Mouse (Mus musculus) left cerebral cortex, adult 18-20 months (tissue): ENCODE results near the gene Gm10447. TPM values are rescaled to one million over a fixed set of nuclear protein-coding genes. Genes with fewer than 3 reads are reported as not detected.

ENCODE experiments used
- DNase-seq, 2 experiments: peaks; one replicate each; pipeline ENCODE4 v3.0.0; 2021 to 2022; ENCODE audit warnings: low spot score in 2 of 2, mixed read lengths in 1 of 2
- long read RNA-seq, 2 experiments: library from polyadenylated mRNA; stranded (forward); transcript quantifications; one replicate each; pipeline ENCODE4 v2.0.0; 2021
- total RNA-seq, 2 experiments: library from RNA; stranded (reverse); gene quantifications; 2 replicates each; pipeline ENCODE4 v1.2.3; 2021

Gm10447 gene
- total RNA-seq: under 1 TPM; 0.14 to 0.26 TPM
- long read RNA-seq, experiment 1: 0 reads
- long read RNA-seq, experiment 2: 0 reads

DNA sequence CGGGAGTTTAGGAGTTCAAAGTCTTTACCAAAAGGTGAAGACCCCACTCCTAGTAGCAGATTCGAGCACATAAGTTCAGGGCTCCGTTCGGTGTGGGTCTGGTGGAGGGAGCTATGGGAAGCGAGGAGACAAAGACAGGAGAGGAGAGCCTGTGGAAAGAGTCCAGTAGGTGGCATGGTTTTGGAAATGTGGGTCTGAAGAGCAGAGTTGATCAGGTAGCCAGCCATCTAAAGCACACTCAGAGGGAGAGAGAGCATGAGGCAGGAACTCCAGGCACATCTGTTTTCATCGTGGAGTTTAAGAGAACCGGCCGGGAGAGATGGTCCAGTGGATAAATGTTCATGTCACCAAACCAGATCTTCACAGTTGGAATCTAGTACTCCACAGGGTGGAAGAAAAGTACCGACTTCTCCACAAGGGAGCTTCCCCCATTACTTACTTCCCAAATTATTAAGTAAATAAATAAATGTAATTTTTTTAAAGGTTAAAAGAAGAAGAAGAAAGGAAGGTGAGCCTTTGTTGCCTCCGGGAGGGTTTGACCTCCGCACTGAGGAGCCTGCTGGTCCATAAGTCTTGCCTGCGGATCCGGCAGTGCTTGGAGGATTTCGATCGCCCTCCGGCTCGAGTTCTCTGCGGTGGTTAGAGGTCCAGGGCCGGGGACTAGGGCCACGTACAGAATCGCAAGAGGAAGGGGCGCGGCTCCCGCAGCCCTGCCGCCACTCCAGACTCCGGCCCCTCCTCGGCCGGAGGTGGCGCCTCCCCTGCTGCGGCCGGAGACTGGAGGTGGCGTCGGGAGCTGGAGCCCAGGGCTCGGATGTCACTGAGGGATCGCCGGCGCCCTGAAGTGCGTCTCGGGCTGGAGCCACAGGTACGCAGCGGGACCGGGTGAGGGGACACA, at the start of gene Gm10447, which contains the start of gene Shroom1:
TSS of gene Gm10447 (minus strand) at position 637 of the 898 bp plus-strand sequence.
TSS of gene Shroom1 (plus strand) at position 732 of the 898 bp plus-strand sequence.
- DNase-seq: peak in 1 of 2 experiments; percentile 50

DNA sequence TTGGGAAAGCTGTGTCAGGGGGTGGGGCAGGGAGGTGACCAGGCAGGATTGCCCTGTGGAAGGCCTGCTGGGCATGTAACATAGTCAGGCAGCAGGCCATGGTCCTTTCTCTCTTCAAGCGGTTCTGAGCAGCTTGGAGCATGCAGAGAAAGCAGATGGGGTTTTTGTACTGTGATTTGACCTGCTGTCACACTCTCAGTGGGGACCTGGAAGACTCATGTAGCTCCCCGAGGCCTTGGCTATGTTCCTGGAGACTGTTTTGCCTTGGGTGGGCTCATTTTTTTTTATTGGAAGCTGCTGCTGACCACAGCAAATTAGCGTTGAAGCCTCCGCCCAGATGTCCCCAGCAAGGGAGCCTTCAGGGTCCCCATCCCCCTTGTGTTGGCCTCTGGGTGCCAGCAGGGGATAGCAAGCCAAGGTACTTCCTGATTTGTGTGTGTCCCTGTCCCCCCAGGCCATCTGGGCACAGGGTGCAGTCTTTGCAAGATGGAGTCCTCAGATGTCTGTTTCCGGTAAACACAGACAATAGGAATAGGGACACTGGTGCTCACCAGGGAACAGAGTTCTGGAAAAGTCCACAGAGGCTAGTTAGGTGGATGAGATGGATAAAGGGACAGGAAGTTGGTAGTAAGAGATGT, 48.2 kb upstream of the Gm10447 start:
- DNase-seq: no peak

DNA sequence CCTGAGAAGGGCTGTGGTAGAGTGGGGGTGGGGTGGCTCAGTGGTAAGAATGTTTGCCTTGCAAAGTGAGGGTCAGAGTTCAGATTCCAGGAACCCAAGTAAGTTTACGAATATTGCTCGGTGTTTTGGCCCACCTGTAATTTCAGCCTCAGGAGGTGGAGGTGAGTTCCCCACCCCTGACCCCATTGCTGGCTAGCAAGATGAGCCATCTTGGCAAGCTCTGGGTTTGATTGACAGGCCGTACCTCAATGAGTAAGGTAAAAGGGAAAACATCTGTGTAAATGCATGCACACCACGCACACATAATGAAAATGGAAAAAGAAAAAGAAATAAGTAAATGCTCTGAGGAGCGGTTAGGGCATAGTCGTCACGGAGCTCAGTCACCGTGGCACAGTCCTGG, 47.5 kb upstream of the Gm10447 start:
- DNase-seq: no peak

DNA sequence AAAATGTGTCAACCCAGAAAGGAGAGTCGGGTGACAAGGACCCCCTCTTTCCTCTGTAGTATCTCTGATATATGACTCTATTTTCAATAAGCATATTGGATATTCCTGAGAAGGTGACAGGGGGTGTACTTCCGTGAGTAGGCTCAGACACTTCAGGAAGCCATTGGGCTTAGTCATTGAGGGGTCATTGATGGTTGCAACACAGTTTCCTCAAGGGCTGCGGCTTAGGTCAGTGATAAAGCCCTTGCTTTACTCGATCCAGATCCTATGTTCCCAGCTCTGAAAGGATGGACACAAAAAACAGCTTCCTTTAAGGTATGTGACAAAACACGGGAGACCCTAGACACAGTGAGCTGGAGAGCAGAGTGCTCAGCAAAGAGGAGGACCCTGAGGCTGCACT, 46.8 kb upstream of the Gm10447 start:
- no peak for DNase-seq

DNA sequence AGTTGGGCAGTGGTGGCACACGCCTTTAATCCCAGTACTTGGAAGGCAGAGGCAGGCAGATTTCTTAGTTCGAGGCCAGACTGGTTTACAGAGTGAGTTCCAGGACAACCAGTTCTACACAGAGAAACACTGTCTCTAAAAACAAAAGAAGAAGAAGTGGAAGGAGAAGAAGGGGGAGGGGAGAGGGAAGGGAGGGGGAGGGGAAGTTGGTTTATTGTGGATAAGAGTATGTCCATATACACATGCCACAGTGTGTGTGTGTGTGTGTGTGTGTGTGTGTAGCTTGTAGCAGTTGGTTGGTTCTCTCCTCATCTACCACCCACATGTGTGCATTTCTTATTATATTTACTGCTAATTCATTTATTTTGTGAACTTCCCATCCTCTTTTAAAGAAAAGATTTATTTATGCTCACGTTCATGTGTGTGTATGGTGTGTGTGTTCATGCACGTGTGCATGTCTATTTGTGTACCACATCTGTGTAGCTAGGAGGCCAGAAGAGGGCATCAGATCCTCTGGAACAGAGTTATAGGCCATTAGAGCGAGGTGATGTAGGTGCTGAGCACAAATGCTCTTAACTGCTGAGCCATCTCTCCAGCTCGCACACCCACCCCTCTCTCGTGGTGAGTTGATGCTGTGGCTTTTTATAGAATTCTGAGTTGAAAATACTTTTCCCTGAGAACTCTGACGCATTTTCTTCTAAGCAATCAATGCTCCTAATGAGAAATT, 45.3 kb upstream of the Gm10447 start:
- peak in 1 of 2 experiments; percentile 52 for DNase-seq

DNA sequence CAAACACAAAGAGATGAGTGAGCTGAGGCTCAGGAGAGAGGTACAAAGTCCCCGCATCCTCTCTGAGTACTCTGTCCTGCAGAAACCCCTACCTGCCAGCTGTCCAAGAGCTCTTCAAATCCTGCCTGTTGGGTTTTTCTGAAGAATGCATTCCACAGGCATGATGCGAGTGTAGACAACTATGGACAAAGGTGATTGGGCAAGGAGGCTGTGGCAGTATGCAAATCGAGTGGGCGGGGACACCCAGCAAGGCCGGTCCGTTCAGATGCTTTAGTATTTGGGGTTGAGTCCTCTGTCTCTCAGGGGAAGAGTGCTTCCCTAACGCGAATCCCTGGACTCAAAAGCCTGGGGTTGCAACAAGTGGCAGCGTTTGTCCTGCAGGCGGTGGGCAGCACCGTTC, 43.7 kb upstream of the Gm10447 start:
- no peak for DNase-seq

DNA sequence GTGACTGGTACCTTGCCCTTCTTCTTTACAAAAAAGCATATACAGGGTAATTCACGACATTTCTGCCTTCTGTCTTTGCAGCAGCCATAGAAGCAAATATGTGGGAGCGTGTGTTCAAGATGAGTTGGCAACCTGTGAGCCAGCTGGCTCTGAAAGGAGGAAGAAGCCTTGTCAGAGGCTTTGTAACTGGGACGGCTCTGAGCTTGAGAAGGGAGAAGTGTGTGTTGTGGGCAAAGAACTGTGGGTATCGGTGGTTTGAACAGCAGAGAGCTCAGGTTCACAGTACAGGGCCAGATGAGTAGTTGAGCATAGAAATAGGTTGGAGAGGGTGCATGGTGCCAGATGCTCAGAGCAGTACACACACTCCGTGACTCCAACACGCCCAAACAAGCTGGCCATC, 40.0 kb upstream of the Gm10447 start:
- peak; percentile 54 to 67 for DNase-seq

DNA sequence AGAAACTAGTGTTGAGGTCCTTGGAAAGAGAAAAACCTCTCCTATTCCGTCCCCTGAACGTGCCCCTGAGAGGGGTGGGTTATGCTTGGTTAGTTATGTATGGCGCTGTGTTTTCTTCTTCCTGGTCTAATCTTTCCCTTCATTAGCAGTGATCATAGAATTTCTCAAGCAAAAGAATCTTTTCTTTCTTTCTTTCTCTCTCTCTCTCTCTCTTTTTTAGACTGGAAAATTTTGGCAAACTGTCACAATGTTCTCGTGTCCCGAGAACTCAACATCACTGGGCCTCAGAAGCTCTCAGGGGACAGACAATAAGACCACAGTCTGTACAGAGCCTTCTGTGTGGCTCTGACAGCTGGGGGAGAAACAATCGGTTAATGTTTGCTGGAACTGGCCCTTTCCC, 38.5 kb upstream of the Gm10447 start:
- no peak for DNase-seq

DNA sequence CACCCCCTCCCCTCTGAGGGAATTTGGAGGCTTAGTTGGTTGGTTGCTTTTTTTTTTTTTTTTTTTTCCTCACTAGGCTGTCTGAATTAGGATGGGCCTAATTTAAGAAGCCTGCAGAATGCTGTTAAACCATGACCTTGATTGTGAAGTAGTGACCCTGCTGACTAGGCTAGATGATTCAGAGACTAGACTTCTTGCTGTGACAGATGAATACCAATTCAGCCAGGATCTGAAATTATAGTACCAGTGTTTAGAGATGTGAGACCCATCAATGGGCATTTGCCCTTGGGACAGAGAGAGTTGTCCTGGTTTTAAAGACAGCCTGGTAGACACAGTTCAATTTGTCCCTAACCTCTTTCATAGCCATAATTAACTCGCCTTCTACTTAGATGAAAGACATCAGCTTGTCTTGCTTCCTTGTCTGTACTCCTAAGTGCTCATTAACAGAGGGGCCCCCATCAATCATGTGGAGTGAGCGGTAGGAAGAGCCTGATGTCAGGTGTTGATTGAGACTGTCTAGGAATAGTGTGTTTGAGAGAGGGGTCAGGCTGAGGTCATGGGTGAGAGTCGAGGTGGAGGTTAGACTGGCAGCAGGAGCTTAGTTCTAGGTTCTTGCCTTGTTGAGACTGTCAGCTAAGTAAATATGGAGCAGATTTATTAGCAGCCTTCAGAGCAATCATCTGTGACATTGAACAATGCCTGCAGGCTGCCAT, 36.5 kb upstream of the Gm10447 start:
- DNase-seq: no peak

DNA sequence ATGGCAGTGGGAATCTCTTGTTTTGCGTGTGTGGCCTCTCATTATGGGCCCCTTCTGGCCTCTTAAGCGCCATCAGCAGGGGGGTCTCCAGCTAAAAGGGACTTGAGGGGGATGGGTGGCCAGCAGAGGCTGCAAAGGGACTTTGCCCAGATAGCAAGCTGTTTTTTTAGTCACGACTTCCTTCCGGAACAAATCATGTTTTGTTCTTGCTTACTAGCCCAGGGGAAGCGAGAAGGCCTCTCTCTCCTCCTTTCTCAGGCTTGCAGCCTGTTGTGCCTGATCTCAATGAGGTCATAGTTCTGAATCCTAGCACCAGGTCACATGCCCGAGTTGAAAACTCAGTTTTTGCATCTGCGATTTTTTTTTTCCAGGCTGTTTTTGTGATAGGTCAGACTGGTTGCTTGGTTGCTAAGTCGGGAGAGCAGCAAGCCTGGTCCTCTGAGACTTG, 35.1 kb upstream of the Gm10447 start:
- no peak for DNase-seq

DNA sequence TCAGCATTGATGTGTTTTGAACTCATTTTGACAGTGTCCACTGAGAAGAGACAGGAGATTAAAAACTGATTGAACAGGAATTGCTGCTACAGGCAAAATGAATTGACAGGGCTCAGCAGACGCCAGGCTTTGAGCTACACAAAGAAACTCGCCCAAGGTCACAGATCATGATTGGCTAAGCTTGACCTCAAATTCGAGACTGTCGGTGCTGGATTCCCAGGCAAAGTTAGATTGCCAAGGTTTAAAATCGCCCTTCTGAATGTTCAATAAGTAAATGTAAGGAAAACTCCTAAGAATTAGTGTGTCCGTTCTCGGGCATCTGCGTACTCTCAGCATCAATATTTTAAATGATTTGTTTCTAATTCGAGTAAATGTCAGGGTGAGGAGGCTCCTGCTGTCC, 32.5 kb upstream of the Gm10447 start:
- DNase-seq: no peak

DNA sequence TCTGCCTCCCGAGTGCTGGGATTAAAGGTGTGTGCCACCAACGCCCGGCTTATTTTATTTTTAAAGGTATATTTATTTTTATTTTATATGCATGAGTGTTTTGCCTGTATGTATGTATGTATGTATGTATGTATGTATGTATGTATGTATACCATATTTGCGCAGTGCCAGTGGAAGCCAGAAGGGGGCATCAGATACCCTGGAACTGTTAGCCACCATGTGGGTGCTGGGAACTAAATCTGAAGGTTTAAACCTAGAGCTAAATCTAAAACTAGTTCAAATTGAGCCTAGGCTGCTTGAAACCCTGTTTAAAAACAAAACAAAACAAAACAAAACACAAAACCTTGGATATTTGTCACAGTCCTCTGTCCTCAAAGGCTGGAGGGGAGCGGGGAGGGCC, 32.1 kb upstream of the Gm10447 start:
- DNase-seq: no peak

DNA sequence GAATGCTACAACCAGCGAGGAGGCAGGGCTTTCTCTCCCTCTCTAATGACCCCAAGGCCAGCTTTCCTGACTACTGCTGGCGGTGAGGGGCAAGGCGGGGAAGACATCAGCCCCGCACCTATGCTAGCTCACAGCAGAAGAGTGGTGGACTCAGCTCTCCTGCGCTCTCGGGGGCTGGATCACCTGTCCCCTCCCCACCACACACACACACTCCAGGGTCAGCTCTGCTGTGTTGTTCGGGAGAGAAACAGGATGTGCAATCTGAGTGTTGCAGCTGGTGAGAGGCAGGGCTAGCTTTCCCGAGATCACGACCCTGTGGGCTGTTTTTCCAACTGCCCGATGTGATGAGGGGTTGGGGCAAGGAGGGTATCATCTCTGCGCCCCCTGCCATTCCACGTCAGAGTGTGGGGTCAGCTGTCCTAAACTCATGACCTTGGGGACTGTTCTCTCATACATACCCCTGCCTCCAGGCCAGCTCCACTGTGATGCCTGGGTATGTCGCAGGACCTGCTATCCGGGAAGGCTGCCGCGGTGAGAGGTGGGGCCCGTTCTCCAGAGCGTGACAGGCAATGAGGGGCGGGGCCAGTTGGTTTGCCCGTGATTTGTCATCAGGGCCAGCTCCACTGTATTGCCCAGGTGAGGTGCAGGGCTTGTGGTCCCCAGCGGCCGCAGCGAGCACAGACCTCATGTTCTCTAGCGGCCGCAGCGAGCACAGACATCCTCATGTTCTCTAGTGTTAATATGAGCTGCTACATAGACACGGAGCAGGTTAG, 30.1 kb upstream of the Gm10447 start:
- DNase-seq: no peak

DNA sequence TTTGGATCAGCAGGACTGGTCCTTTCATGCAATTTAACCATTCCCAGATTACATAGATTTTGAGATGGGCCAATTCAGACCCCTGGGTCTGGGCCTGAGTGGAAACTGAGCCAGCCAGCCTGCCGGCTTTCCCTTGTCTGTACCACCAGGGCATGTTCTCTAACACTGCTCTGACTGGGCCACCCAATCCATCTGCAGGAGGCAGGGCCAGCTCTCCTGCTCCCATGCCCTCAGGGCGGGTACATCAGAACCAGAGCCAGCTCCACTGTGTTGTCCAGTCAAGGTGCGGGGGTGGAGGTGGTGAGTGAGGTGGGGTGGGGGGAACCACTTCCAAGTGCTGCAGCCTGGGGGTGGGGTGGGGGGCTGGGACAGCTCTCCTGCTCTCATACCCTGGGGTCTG, 29.4 kb upstream of the Gm10447 start:
- DNase-seq: no peak

DNA sequence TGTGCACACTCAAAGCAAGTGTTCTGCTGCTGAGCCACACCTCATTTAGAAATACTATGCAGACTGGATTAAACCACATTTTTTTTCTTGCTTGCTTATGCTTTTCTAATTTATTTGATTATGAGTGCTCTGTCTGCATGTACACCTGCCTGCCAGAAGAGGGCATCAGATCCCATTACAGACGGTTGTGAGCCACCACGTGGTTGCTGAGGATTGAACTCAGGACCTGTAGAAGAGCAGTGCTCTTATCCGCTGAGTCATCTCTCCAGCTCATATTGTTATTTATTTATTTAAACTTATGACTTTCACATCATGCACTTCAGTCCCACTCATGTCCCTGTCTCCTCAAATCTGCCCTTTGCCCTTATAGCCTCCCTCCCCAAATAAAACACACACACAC, 28.8 kb upstream of the Gm10447 start:
- no peak for DNase-seq

DNA sequence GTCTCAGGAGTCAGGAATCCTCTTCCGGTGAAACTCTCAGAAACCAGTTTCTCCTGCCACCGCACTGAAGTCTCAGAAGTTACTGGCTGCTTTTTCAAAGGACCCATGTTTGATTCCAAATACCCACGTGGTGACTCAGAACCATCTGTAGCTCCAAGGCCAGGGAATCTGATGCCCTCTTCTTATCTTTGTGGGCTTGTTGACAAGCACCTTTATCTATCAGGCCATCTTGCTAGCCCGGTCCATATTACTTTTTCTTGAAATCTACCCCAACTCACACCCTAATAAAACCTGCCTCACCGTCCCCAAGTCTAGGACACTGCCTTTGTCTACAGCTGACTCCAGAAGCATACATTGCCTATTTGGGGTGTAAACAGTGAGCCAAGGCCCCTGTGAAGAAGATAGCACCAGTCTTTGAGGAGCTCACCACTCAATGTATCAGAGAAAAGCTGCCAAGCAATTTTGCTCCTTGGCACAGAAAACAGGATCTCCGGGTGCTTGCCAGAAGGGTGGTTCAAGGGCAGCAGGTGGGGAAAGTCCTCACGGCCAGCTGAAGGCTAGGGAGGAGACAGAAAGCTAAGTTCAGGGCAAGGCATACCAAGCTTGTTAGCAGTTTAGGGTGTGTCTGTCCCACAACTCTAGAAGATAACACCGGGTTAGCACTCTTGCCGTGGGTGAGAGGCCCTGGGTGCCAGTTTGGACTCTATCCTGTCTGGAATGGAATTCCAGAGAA, 26.4 kb upstream of the Gm10447 start:
- no peak for DNase-seq

DNA sequence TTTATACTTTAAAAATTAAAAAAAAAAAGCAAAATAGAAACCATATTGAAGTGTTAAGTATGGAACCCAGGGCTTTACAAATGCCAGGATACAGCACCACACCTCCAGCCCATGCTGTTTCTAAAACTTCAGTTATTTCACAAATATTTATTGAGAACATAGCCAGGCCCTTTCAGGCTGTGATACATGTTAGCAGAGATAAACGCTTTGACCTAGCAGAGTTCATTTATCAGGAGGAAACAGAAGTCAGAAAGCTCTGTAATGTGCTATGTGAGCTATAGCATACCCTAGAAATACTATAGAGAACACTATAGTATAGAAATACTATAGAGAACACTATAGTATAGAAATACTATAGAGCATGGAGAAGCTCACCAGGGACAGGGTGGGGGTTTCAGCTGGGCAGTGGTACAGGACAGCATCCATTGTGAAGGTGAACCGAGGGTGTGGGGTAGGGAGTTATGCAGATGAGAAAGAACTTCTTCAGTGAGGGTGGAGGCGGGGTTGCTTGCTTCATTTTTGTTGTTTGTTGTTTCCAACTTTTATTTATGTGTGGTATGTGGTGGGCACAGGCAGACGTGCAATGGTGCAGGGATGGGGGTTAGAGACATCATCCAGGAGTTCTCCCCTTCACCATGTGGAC, 24.3 kb upstream of the Gm10447 start:
- no peak for DNase-seq

DNA sequence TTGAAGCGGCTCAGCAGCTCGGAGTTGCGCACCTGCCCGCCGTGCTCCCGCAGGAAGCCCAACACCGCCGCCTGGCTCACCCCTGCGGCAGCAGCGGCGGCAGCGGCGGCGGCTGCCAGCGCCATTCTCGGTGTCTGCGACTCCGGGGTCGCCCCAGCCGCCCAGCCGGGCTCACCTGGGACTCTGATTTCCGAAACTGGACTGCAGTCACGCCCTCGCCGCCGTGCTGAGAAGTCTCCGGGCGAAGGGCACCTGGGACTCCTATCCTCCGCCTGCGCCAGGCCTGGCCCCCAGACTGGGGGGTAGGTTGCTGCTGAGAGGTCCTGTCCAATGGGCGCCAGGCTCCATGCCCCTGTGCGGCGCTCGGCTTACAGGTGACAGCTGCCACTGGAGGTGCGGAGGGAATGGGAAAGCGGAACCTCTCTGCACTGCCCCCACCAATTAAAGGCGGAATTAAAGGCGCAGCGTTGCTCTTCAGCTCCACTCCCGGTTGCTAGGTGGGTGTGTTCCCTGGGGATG, 22.9 kb upstream of the Gm10447 start, which contains the start of the genes Gm9945 and Sowaha:
TSS of gene Gm9945 (plus strand) at position 384 of the 519 bp plus-strand sequence.
TSS of gene Sowaha (minus strand) at position 492 of the 519 bp plus-strand sequence.
- DNase-seq: peak; percentile 60 to 74
